Mouse (Mus musculus) stomach, postnatal 0 days (tissue): ENCODE measurements at regions not wholly inside any gene's neighbourhood (a gene's known extent, or its start where the extent isn't known, plus 50 kb on each side); places are given as distances from the start of the nearest gene placed in this dataset.

Source experiments
- ATAC-seq: fragments of 200-750 bp; cut with Nextera tagmentation; 2 replicates; pipeline ENCODE4 v1.8.0; 2017; ENCODE audit not compliant: low FRiP score, low TSS enrichment
- DNase-seq: peaks from one replicate; pipeline ENCODE4 v3.0.0-alpha.2; 2016; ENCODE audit warnings: low spot score
- H3K27ac ChIP-seq: fragments of 300-500 bp; sonication (generic); replicated peaks from 2 replicates; pipeline ENCODE4 v1.5.1; 2014; ENCODE audit warnings: mild to moderate bottlenecking, control low read depth
- H3K27me3 ChIP-seq: fragments of 300-500 bp; sonication (generic); 2 replicates; pipeline ENCODE4 v1.6.1; 2014; ENCODE audit warnings: low read length; ENCODE audit not compliant: control insufficient read depth, insufficient read depth
- H3K36me3 ChIP-seq: fragments of 300-500 bp; sonication (generic); 2 replicates; pipeline ENCODE4 v1.6.1; 2014; ENCODE audit warnings: low read length, mixed read lengths; ENCODE audit not compliant: control insufficient read depth, insufficient read depth
- H3K4me1 ChIP-seq: fragments of 300-500 bp; sonication (generic); replicated peaks from 2 replicates; pipeline ENCODE4 v1.6.1; 2014; ENCODE audit warnings: antibody characterized with exemption; ENCODE audit not compliant: control insufficient read depth, insufficient read depth
- H3K4me2 ChIP-seq: fragments of 300-500 bp; sonication (generic); replicated peaks from 2 replicates; pipeline ENCODE4 v1.6.1; 2014; ENCODE audit warnings: low read depth, mild to moderate bottlenecking, control low read depth, moderate library complexity
- H3K4me3 ChIP-seq: fragments of 300-500 bp; sonication (generic); 2 replicates; pipeline ENCODE4 v1.5.1; 2014; ENCODE audit warnings: low read depth, low read length, control low read depth
- H3K9ac ChIP-seq: fragments of 300-500 bp; sonication (generic); 2 replicates; pipeline ENCODE4 v1.6.1; 2014; ENCODE audit warnings: mild to moderate bottlenecking, low read length, control low read depth, mixed read lengths
- H3K9me3 ChIP-seq: fragments of 300-500 bp; sonication (generic); 2 replicates; pipeline ENCODE4 v1.6.1; 2016; ENCODE audit warnings: low read length; ENCODE audit not compliant: control insufficient read depth
- CTCF ChIP-seq: IDR thresholded peaks from 2 replicates; pipeline ENCODE4 v1.5.1; 2016; ENCODE audit warnings: antibody characterized with exemption, low read depth, mild to moderate bottlenecking, moderate library complexity
- EP300 ChIP-seq: optimal IDR thresholded peaks from 2 replicates; pipeline ENCODE3; 2016; ENCODE audit warnings: antibody characterized with exemption
- WGBS: fragments of 180-500 bp; shearing (Covaris S2); extraction: QIAGEN DNeasy Blood & Tissue Kit; methylation state at CpG from one replicate; pipeline ENCODE4 v1.1.7; 2014; 5-methylcytosine and 5-hydroxymethylcytosine counted together

DNA sequence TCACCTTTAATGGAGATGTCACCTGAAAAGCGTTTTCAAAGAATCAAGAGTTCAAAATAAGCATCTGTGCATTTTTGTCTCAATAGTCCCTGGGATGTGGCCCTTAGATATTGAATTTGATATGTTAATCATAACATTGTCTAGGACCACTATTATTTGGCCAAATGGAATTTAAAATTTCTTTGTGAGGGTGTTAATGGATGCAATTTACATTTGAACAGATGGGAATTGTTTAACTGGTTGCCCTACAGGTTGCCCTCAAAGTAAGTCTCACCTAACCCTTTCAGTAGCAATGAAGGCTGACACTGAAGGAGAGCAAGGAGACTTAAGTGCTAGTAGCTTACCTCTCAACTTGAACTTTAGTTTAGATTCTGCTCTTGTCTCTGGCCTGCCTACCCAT is 207.9 kb upstream of the Tmc3 start:
- H3K27me3 ChIP-seq: no peaks in the 10 kb centered on the region
- WGBS: 85% methylated on average over 1 of the region's 1 CpGs

DNA sequence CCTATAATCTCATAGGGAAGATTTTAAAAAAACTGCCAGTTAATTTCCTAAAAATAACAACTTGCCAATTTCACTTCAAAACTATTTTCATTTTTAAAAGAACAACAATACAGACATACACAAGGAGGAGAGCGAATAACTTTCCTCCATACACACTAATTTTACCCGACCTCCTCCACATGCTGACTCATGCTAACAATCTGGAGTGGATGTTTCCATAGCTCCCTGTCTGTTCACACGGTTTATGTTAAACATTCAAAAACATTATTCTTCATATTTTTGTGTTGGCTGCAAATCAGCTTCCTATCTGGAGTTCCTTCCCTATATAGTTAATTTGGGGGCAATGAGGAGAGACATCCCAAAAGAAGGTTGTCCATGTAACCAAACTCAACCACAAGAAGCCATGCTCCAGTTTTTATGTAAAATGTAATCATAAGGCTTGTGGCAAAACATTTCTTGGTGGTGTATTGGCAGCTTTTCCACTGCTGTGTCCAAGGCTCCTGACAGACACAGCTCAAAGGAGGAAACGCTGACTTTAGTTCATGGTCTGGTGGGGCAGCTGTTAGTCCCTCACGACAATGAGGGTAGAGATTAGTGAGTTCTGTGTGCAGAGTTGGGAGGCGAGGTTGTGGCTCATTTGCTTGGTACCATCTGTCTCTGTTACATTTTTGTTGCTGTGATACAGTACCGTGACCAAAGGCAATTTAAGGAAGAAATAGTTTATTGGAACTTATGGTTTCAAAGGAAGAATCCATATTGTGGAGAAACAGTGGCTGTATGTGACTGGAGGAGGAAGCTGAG is 203.1 kb upstream of the Tmc3 start:
- H3K9ac ChIP-seq: no peak overlapping the region
- no peak overlapping the region for H3K27ac ChIP-seq
- H3K4me3 ChIP-seq: no peak overlapping the region
- no peak overlapping the region for H3K4me2 ChIP-seq
- no peaks in the 10 kb centered on the region for H3K4me1 ChIP-seq
- DNase-seq: no peak
- TF ChIP-seq EP300: no peak
- TF ChIP-seq CTCF: no peak
- 49% methylated on average over 7 of the region's 7 CpGs for WGBS
- H3K36me3 ChIP-seq: no peaks in the 10 kb centered on the region
- H3K9me3 ChIP-seq: no peaks in the 10 kb centered on the region
- H3K27me3 ChIP-seq: no peaks in the 10 kb centered on the region
- ATAC-seq: no peak

More for the DNA sequence above, 207.9 kb upstream of the Tmc3 start:
- no peak for TF ChIP-seq EP300
- no peak for TF ChIP-seq CTCF
- Histone ChIP-seq H3K9me3 (no peaks in the 10 kb centered on the region), H3K36me3 (no peaks in the 10 kb centered on the region), H3K9ac (no peak overlapping the region), H3K4me3 (no peak overlapping the region), H3K4me1 (no peaks in the 10 kb centered on the region), H3K4me2 (no peak overlapping the region), H3K27ac (no peak overlapping the region)
- DNase-seq (no peak), ATAC-seq (no peak)

DNA sequence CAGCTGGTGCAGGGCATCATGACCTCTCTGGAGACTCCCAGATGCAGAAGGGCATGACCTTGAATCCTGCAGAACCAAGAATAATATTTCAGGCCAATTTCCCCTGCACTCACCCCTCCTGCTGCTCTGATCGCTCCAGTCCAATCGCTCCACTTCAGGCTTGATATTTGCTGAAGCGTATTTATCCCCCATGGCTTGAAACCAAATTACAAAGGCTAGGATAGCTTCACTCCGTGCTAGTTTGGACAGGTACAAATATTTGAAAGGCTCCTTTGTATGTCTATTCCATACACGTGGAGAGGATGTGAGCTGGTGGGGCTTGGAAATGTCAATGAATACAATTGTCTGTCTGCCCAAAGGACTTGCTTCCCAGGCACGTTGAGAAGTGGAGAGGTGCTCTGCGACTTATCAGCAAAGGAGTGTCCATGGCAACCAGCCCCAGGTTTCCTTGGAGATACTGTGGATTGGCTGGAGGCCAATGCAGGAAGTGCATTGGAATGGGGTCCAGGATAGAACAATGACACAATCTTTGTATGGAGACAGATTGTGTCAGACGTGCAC is 201.8 kb upstream of the Tmc3 start:
- Histone ChIP-seq H3K9ac (no peak overlapping the region), H3K9me3 (no peaks in the 10 kb centered on the region), H3K4me2 (no peak overlapping the region), H3K27ac (no peak overlapping the region), H3K27me3 (no peaks in the 10 kb centered on the region), H3K36me3 (no peaks in the 10 kb centered on the region), H3K4me3 (no peak overlapping the region), H3K4me1 (no peaks in the 10 kb centered on the region)
- DNase-seq: no peak
- ATAC-seq: no peak
- WGBS: 19% methylated on average over 8 of the region's 8 CpGs
- TF ChIP-seq CTCF (no peak), EP300 (no peak)

DNA sequence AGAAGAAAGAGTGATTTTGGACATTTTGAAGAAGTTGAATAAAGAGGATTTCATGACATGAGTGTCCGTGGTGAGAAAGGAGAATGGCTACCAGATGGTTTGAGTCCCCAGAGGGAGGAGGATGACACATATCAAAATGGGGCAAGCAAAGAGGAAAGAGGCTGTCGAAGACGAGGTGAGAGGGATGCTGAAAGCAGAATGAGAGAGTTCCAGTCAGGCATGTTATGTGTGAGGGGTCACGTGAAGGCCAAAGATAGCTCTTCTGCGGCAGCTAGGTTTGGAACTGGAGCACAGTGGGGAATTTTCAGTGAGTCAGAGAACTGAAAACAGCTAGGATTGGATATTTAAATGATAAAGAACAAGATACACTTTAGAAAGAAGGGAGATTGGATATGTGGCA is 193.3 kb upstream of the Tmc3 start:
- H3K4me3 ChIP-seq: no peak overlapping the region
- H3K9ac ChIP-seq: no peak overlapping the region
- no peaks in the 10 kb centered on the region for H3K9me3 ChIP-seq
- 83% methylated on average over 5 of the region's 5 CpGs for WGBS
- no peak for TF ChIP-seq CTCF
- TF ChIP-seq EP300: no peak
- DNase-seq: no peak
- H3K4me1 ChIP-seq: no peaks in the 10 kb centered on the region
- H3K36me3 ChIP-seq: no peaks in the 10 kb centered on the region
- no peak overlapping the region for H3K27ac ChIP-seq
- H3K4me2 ChIP-seq: no peak overlapping the region
- no peak for ATAC-seq
- H3K27me3 ChIP-seq: no peaks in the 10 kb centered on the region

DNA sequence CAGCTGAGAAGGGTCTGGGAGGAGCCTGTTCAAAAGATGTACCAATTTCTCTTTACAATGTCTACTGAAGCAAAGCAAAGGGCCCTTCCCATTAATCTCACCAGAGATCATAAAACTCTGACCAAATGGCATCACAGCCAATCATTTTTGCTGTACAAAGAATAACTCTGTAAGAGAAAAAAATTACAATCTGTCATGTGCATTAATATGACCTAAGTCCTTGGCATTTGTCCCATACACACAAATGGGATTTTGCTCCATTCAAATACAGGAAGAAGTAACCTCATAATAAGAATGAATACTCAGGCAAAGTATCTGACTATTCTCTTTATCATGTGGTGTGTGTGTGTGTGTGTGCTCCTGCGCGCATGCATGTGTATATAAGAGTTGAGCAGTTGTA is 192.5 kb upstream of the Tmc3 start:
- H3K27me3 ChIP-seq: no peaks in the 10 kb centered on the region
- H3K9me3 ChIP-seq: no peaks in the 10 kb centered on the region
- H3K36me3 ChIP-seq: no peaks in the 10 kb centered on the region
- no peak overlapping the region for H3K9ac ChIP-seq
- ATAC-seq: no peak
- no peak overlapping the region for H3K4me3 ChIP-seq
- H3K4me2 ChIP-seq: no peak overlapping the region
- H3K4me1 ChIP-seq: no peaks in the 10 kb centered on the region
- 50% methylated on average over 2 of the region's 2 CpGs for WGBS
- DNase-seq: no peak
- no peak overlapping the region for H3K27ac ChIP-seq
- no peak for TF ChIP-seq EP300
- TF ChIP-seq CTCF: no peak

DNA sequence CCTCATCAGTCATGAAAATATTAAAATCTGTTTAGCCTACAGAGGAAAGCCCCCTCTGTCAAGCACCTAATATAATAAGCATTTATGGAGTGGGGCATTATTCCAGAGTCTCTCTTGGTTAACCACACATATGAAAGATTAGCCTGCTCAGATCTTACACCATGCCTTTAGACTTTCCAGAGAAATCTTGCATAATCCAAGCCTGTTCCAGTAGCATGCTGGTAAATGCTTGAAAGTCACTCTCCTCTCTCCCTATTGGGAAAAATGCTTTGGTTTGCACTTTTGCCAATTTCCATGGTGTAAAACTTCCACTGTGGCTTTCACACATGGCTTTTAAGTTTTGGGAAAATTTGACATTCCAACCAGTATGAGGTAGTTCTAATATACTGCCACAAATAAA is 192.1 kb upstream of the Tmc3 start:
- Histone ChIP-seq H3K9me3 (no peaks in the 10 kb centered on the region), H3K27ac (no peak overlapping the region), H3K27me3 (no peaks in the 10 kb centered on the region), H3K4me3 (no peak overlapping the region), H3K4me1 (no peaks in the 10 kb centered on the region), H3K4me2 (no peak overlapping the region), H3K36me3 (no peaks in the 10 kb centered on the region), H3K9ac (no peak overlapping the region)
- DNase-seq (no peak), ATAC-seq (no peak)
- TF ChIP-seq CTCF (no peak), EP300 (no peak)
